Mouse (Mus musculus): ENCODE data around the gene Gpr107.

Gene Gpr107

GRCm38 (mm10) chr2:31245491-31246141, 93.5 kb downstream of the Gpr107 start, which contains the start of gene Ncs1:
Gene Ncs1 (plus strand): TSS chr2:31245823.
- no peak for DNase-seq (ENCODE audit: low read depth, low spot score)

DNA sequence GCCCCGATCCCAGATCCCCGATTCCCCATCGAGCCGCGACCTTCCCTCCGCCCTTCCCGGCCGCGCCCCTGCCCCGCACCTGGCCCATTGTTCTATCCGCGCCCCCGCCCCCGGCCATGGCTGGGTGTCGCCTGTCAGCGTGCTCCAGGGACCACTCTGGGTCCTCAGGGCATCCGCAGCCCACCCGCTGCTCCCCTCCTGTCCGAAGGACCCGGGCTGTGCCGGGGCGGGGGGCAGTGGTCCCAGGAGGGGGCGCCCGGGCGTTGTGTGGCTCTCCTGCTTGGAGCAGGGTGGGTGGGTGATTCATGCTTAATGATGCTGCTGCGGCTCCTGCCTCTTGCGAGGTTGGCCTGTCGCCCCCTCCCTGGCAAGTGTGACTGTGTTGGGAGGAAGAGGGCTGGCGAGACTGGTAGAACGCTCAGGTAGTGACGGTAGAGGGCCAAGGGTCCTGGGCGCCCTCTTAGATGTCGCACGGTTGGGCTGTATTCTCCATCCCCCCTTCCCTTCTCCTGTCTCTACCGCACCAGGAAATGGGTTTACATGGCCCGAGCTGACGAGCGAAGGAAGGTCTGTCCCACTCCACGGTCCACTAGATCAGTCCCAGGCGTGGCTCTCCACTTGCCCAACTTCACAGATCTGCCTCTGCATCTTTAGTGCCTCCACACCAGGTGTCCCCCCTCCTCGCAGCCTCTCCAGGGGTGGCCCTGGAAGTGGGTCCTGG, 94.3 kb downstream of the Gpr107 start:
- no peak for DNase-seq (ENCODE audit: low read depth, low spot score)

DNA sequence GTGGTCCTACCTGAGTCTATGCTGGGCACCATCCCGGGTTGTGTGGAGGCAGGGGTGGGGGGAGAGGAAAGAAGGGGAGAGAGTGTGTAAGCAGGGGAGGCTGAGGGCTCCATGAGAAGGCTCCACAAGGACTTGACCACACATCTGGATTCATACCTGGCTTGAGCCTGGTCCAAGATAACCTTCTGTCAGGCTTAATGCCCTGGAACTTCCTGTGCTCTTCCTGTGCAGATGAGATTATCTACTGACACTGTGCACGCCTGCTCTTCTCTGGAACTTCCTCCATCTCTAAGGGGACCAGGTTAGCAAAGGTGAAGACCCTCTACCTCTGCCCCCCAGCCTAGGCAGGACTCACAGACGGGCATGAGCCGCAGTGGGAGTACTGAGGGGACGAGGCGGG, 96.7 kb downstream of the Gpr107 start:
- DNase-seq (ENCODE audit: low read depth, low spot score): no peak

- DNase-seq (ENCODE audit: low read depth, low spot score): no peak
Observed at GRCm38 (mm10) chr2:31252167-31252566, 100.1 kb downstream of the Gpr107 start.

DNA sequence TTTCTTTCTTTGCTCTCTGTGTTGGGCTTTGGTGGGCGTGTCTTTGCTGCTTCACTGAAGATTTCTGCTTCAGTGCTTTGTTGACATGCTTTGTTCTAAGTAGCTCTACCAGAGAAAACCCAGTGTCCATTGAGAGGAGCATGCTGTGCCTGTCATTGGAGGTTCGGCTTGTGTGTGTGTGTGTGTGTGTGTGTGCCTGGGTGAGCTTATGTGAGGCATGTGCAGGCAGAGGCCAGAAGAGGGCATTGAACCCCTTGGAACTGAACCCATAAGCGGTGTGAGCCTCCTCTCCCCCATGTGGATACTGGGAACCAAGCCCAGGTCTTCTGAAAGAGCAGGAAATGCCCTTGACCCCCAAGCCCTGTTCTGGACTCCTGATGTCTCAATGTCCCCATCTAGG, 101.3 kb downstream of the Gpr107 start:
- no peak for DNase-seq (ENCODE audit: low read depth, low spot score)

DNA sequence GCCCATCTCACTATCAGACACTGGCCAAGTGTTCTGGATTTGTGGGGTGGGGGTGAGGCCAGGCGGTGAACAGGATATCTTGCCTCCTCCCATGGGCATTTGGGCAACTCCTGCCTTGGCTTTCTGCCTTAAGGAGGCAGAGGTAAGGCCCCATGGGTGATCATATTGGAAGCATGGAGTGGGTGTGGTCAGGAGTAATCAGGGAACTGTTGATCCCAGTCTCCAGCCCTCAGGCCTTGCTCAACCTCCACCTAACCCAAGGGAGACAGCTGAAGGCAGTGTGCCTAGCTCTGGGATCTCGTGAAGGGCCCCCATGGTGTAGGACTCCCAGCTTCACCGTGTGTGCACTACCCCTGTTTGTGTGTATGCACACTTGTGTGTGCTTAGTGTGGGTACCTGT, 102.7 kb downstream of the Gpr107 start:
- no peak for DNase-seq (ENCODE audit: low read depth, low spot score)

GRCm38 (mm10) chr2:31255952-31256938, 104.1 kb downstream of the Gpr107 start:
- no peak for DNase-seq (ENCODE audit: low read depth, low spot score)

GRCm38 (mm10) chr2:31257096-31257495, 105.0 kb downstream of the Gpr107 start:
- no peak for DNase-seq (ENCODE audit: low read depth, low spot score)

DNA sequence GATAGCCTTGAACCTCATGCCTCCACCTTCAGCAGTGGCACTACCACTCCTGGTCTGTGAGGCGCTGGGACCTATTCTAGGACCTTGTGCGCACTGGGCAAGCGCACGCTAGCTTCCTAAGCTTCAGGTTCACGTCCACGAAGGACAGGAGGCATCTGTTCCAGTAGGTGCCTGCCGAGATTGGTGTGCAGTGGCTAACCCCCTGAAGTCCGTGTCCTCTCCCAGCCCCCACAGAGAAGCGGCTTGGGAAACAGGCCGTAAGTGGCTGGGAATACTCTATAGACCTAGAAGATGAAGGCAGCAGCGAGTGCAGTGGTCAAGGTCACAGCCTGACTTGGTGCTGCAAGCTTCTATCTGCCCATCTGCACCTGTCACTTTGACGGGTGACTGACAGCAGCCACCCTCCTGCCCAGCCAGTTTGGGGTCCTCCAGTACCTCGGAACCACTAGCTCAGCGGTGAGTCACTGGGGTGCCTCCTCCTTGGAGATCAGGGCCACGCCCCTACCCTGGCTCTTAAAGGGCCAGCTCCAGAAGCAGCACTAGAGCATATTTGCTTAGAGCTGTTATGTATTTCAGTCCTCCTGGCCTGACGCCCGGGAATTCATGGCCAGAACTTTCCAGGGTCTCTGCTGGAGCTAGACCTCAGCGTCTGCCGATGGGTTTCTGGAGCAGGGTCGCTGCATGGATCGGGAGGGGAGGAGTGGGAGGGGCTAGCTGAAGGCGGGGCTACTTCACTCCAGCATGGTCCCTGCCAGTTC, 106.7 kb downstream of the Gpr107 start:
- DNase-seq (ENCODE audit: low read depth, low spot score): no peak

DNA sequence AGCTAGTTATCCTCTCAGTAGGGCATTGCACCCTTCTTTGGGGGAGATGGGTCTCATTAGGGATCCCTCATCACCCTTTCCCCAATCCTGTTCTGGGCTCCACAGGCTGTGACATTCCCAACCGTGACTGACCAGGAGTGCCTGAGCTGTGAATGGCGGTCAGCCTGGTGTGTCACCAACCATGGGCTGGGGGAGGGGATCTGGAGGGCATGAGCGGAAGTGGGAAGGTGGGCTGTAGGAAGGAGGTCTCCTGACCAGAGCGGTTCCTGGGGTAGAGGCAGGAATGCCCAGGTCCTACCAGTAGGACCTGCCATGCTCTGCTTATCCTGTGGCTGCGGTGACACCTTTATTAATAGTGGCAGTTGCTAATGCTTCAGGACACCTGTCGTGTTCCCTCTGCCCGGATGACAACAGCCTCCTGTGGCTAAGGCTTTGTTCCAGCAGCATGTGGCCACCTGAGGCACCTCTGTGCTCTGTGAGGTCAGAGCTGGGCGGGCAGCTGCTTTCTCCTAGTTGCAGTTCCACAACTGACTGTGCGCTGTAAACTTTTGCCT, 107.3 kb downstream of the Gpr107 start:
- DNase-seq (ENCODE audit: low read depth, low spot score): no peak

DNA sequence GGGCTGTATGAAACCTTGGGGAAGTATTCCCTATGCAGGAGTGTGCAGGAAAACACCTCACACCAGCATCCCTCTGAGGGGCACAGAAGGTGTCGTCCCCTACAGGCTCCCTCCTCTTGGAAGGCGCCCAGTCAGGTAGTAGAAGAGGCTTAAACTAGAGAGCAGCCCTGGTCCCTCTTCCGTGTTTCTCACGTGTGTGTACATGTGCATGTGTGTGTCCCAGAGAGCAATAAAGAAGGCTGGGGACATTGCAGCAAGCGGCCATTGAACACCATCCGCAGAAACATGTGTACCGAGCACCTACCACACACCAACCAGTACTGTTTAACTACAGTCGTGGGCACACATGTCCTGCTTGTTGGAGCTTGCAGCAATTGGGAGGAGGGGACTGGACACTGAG, 108.4 kb downstream of the Gpr107 start:
- no peak for DNase-seq (ENCODE audit: low read depth, low spot score)

DNA sequence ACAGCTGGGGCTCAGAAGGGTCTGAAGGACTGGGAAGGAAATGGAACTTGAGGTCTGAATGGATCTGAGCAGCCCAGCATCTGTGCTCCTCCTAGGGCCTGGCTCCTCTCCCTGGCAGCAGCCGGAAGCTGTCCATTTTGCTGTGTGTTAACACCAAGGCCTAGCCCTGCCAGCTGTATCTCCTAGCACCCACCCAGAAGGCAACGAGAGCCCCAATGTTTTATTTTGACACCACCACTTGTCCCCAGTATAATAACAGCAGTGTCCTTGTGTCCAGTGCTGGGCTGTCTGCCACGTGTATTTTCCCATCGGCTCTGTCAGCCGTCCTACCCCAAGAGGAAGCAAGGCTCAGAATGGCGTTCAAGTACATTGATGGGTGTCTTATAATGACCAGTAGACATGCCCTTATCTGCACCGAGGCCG, 110.9 kb downstream of the Gpr107 start:
- DNase-seq (ENCODE audit: low read depth, low spot score): no peak

DNA sequence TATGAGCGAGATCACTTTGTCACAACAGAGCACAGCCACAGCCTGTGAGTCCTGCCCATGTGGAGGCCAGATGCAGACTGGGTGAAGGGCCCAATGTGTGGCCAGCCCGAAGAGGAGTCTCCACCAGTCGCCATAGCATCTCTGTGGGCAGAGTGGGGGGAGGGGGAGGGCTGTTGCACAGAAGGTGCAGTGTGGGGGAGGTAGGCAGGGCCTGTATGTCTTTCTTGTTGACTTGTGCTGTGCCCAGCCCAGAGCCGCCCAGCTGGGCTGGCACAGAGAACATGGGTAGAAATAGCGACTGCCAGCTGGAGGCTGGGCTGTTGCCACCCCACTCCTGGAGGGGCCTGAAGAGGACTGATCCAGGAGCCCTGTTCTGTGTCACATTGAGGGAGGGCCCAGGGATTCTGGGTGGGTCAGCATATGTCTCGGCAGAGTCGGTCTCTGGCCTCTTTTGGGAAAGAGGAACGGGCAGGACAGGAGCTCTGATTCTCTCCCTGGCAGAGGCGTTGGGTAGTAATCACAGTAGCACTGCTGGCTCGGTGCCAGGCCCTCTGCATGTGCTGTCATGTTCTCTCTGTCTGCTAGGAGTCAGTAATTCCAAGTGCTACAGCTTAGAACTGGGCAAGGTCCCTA, 111.7 kb downstream of the Gpr107 start:
- no peak for DNase-seq (ENCODE audit: low read depth, low spot score)

DNA sequence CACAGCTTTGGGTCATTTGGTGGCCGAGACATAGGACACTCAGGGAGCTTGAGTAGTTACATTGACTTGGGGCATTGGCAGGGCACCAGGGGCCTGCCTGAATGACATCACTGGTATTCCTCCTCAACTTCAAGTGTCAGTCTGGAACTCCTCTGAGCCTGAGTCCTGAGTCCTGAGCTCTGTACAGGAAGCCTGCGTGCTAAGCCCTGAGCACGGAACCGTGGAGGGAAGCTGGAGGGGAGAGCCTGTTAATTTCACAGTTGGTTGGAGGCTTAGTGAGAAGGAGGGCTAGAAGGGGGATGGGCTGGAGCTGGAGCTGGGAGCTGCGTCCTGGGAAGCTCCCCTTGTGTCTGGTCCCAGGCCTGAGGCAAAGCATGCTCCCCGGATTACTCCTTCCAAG, 115.3 kb downstream of the Gpr107 start:
- DNase-seq (ENCODE audit: low read depth, low spot score): no peak

Data from c-Kit-negative CD71-positive TER-119-positive erythroid progenitor cells, embryonic 14.5 days (primary cell).